Mouse (Mus musculus) layer of hippocampus, adult 2 months (tissue): ENCODE results near the gene Fig4. TPM values are rescaled to one million over a fixed set of nuclear protein-coding genes. Genes with fewer than 3 reads are reported as not detected.

Source experiments
- DNase-seq, 2 experiments: peaks; one replicate each; pipeline ENCODE4 v3.0.0; 2022; ENCODE audit warnings: low spot score in 2 of 2
- H3K27ac ChIP-seq: fragments of 200-600 bp; 2 replicates; pipeline ENCODE4 v1.8.1; 2022
- H3K4me3 ChIP-seq: fragments of 200-600 bp; 2 replicates; pipeline ENCODE4 v1.8.1; 2022; ENCODE audit warnings: mild to moderate bottlenecking
- CTCF ChIP-seq: fragments of 200-600 bp; conservative IDR thresholded peaks from 2 replicates; pipeline ENCODE4 v1.8.1; 2022; ENCODE audit warnings: antibody characterized with exemption, mild to moderate bottlenecking, moderate library complexity
- total RNA-seq, 2 experiments: library from RNA; stranded (reverse); gene quantifications; 2 replicates each; pipeline ENCODE4 v1.2.3; 2021

Fig4 gene
- total RNA-seq, 2 experiments from 2014 or later = 34.5 to 35.9 TPM

DNA sequence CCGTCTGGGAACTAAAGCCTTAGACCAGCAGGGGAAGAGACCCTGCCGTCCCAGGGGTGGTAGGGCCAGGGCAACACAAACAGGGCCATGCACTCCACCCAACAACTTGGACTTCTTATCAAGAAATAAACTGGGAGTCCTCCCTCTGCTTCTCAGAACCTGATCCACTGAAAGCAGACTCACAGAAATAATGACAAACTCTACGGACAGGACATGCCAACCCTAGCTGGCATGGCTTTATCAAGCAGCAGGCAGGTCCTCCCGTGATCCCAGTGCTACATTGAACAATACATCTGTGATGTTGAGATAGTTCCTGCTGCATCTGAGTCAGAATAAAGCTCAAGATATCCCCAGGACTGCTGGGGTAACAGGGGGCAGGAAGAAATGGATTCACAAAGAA is 106.8 kb downstream of the Fig4 start:
- Histone ChIP-seq H3K27ac (no peak overlapping the region), H3K4me3 (no peak overlapping the region)
- no peak for TF ChIP-seq CTCF
- no peak for DNase-seq

- no peak overlapping the region for H3K27ac ChIP-seq
- no peak for TF ChIP-seq CTCF
- H3K4me3 ChIP-seq = no peak overlapping the region
- DNase-seq = no peak
Measured at GRCm38 (mm10) chr10:41189392-41189791, 113.7 kb downstream of the Fig4 start.

DNA sequence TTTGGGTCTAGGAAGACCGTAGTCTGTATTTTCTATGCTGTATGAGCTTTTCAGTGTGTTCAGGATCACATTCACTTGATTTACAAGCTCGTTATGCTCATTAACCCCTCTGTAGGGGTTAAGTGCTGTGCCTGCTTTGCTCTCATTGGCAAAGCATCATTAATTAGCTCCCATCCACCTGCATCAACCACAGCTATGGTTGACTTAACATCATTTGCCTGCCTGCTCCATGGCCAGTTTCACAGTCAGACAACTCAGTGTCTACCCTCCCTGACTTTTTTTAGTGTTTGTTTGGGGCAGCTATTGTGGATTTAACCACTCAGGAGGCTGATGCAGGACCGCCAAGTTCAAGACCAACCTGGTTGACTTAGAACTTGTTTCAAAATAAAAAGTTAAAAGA is 119.1 kb downstream of the Fig4 start:
- H3K27ac ChIP-seq = no peak overlapping the region
- no peak for TF ChIP-seq CTCF
- no peak overlapping the region for H3K4me3 ChIP-seq
- no peak for DNase-seq

- DNase-seq = no peak
- H3K4me3 ChIP-seq = no peak overlapping the region
- TF ChIP-seq CTCF = no peak
- no peak overlapping the region for H3K27ac ChIP-seq
Measured at GRCm38 (mm10) chr10:41182644-41183043, 120.4 kb downstream of the Fig4 start.

DNA sequence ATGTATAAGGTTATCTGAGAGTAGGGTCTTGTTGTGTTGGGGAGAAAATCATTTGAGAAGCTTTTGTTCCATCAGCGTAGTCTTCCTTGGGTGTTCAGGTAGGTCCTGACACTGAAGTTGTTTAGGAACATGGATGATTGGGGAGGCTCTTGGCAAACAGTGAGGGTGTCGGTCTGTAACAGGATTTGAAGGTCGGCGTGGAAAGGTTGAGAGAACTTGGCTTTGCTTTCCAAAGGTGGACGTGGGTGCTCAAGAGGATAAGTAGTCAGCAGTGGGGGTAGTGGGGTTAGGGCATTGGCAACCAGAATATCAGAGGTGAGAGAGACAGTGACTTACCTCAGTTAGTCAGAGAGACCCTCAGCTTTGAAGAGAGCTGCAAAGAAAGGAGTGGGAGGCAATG is 136.9 kb downstream of the Fig4 start:
- Histone ChIP-seq H3K4me3 (no peak overlapping the region), H3K27ac (no peak overlapping the region)
- no peak for DNase-seq
- TF ChIP-seq CTCF = no peak

GRCm38 (mm10) chr10:41163108-41163507 is 140.0 kb downstream of the Fig4 start:
- no peak for TF ChIP-seq CTCF
- Histone ChIP-seq H3K4me3 (no peak overlapping the region), H3K27ac (no peak overlapping the region)
- no peak for DNase-seq

GRCm38 (mm10) chr10:41157296-41157695 is 145.8 kb downstream of the Fig4 start:
- H3K27ac ChIP-seq = no peak overlapping the region

DNA sequence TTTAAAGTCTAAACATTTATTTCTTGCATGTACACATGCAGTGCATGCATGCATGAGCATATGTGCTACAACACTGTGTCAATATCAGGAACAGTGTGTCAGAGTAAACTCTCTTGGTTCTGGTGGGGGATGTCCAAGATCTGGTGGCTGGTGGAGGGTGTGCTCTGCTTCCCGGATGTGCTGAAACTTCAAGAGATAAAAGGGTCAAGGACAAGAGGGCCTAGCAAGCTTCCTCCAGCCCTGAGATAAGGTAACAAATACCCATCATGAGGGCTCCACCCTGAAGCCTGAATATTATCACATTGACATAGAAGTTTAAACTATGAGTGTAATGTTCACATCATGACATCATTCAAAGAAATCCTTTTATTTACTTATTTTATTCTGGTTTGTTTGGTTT is 146.4 kb downstream of the Fig4 start:
- TF ChIP-seq CTCF = no peak
- Histone ChIP-seq H3K4me3 (no peak overlapping the region), H3K27ac (no peak overlapping the region)
- no peak for DNase-seq

More at GRCm38 (mm10) chr10:41157296-41157695, 145.8 kb downstream of the Fig4 start:
- no peak for TF ChIP-seq CTCF
- no peak overlapping the region for H3K4me3 ChIP-seq
- no peak for DNase-seq

- no peak for TF ChIP-seq CTCF
- Histone ChIP-seq H3K4me3 (no peak overlapping the region), H3K27ac (no peak overlapping the region)
- DNase-seq = no peak
Measured at GRCm38 (mm10) chr10:41153229-41153750, 149.8 kb downstream of the Fig4 start.

DNA sequence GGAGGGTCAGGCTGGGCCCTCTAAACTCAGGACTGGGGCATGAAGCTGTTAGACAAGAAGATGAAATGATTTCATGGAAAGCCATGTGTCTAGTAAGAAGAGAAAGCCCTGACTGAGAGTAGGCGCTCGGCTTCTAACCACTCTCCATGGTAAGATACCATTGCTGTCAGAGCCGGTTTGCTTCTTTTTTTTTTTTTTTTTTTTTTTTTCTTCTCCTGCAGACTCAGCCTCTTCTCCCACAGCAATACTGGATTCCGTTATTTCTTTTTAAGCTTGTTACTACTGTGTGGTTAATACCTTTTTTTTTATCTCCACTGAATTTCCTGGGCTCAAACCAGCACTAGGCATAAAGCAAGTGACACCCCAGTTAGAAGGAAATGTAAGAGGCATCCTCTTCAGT is 151.2 kb downstream of the Fig4 start:
- Histone ChIP-seq H3K4me3 (no peak overlapping the region), H3K27ac (no peak overlapping the region)
- DNase-seq = no peak
- no peak for TF ChIP-seq CTCF

DNA sequence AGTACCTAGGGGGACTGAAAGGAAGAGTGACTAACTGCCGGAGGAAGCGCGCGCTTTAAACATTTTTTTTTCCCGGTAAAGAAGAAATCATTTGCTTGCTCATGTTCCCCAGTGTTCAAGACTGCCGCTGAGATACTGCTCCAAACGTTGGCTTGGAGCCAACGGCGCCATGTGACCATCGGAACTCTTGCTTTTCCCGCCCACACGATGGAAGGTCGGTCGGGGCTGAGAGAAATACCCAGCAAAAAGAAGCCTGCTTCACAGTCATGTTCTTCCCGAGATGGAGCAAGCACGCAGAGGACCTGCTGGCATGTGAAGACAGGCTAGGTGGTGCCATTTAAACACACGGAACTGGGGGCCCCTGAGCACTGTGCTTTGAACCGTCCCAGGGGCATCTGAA is 151.6 kb downstream of the Fig4 start:
- no peak for DNase-seq
- Histone ChIP-seq H3K4me3 (no peak overlapping the region; the same call in 1 of the 2 replicates), H3K27ac (no peak overlapping the region)
- no peak for TF ChIP-seq CTCF

- no peak for TF ChIP-seq CTCF
- Histone ChIP-seq H3K27ac (no peak overlapping the region), H3K4me3 (no peak overlapping the region; the same call in 1 of the 2 replicates)
- no peak for DNase-seq
Measured at GRCm38 (mm10) chr10:41151021-41151420, 152.0 kb downstream of the Fig4 start.

DNA sequence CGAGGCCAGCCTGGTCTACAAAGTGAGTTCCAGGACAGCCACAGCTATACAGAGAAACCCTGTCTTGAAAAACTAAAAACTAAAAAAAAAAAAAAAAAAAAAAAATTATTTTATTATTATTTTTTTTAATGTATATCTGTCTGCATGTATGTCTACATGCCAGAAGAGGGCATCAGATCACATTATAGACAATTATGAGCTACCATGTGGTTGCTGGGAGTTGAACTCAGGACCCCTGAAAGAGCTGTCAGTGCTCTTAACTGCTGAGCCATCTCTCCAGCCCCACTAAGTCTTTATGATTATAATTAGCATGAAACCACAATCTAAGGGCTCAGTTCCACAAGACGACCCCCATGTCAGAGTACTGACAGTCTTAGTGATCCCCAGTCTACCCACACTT is 152.6 kb downstream of the Fig4 start:
- Histone ChIP-seq H3K4me3 (no peak overlapping the region), H3K27ac (no peak overlapping the region)
- DNase-seq = no peak
- no peak for TF ChIP-seq CTCF

- TF ChIP-seq CTCF = no peak
- H3K27ac ChIP-seq = no peak overlapping the region
- no peak overlapping the region for H3K4me3 ChIP-seq
- no peak for DNase-seq
Measured at GRCm38 (mm10) chr10:41149307-41149706, 153.8 kb downstream of the Fig4 start.

DNA sequence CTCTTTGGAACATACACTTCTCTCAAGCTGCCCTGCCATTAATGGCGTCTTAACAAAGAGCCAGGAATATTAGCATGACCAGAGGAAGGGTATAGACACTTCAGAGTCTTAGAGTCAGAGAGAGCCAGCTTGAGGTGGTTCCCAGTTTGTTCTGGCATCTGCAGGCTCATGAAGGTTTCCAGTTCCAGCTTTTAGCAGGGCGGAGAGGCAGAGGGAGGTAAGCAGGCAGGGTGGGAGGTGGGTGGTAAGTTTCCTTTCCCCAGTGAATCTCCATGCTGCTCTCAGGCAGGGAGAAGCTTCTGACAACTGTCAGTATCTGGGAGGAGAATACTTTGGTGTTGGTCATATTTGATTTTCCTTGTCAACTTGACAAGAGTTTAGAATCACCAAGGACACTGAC is 156.9 kb downstream of the Fig4 start:
- no peak for TF ChIP-seq CTCF

More for the DNA sequence above, 156.9 kb downstream of the Fig4 start:
- DNase-seq = peak in 1 of 2 experiments; percentile 15
- Histone ChIP-seq H3K4me3 (no peak overlapping the region), H3K27ac (no peak overlapping the region)

Other genes starting within 250 kb of the Fig4 start
- 1 to 10 TPM in 1 of 2 experiments, under 1 TPM in 1; 0.64 to 1.1 TPM for gene Gpr6, start 231.0 kb downstream of the Fig4 start, total RNA-seq
- gene Ak9, start 720 bp upstream of the Fig4 start, total RNA-seq = under 1 TPM; 0.12 to 0.20 TPM
- gene Zbtb24, start 147.1 kb upstream of the Fig4 start, total RNA-seq = 10 to 100 TPM; 17.9 to 22.7 TPM
- 10 to 100 TPM; 18.5 to 19.2 TPM for gene Mical1, start 173.1 kb upstream of the Fig4 start, total RNA-seq
- gene Smpd2, start 187.1 kb upstream of the Fig4 start, total RNA-seq = 10 to 100 TPM; 17.8 to 23.7 TPM
- gene Ppil6, start 187.2 kb upstream of the Fig4 start, total RNA-seq = 1 to 10 TPM; 7.8 to 9.7 TPM
- 10 to 100 TPM; 56.8 to 67.2 TPM for gene Cd164, start 216.2 kb upstream of the Fig4 start, total RNA-seq